Mouse (Mus musculus): ENCODE data around the gene Tmem230. TPM values are rescaled to one million over a fixed set of nuclear protein-coding genes. Genes with fewer than 3 reads are reported as not detected.
"Not testable (repeated sequence)": the region's sequence is repeated elsewhere in the genome, so short reads cannot be mapped to it uniquely, and the experiment has no call there.

The Tmem230 gene
- polyA plus RNA-seq, 2 experiments = 11.8 to 15.7 TPM

DNA sequence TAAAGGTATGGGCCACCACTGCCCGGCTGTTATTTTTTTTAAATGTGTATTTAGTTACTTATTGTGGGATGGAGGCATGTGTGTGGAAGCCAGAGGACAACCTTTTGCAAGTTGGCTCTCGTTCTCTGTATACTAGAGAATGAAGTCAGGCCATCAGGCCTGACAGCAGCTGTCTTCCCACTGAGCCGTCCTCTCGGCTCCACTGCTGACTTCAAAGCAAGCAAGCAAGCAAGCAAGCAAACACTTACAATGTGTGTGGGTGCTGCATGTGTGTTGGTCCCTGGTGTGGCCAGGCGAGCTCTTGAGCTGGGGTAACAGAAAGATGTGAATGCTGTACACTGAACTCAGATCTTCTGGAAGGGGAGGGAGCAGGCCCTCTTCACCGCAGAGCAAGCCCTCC, 43.2 kb upstream of the Tmem230 start:
- no peak for ATAC-seq (ENCODE audit: insufficient read depth)
- H3K4me1 ChIP-seq (replicated peaks; ENCODE audit: control insufficient read depth in 2 of 2, insufficient read depth in 2 of 2, low read length in 1 of 2) = peaks cover 0 to 9% of the 10 kb centered on the region in 2 experiments; a peak in 2 of 4 replicates
- no peak overlapping the region for H3K4me3 ChIP-seq (ENCODE audit: insufficient read depth in 1 of 2, low read depth in 2 of 2, low read length in 2 of 2)
- H3K36me3 ChIP-seq (replicated peaks; ENCODE audit: control insufficient read depth, insufficient read depth, low read depth) = peaks cover 2% of the 10 kb centered on the region; the same call in 1 of the 2 replicates
- no peak overlapping the region for H3K4me2 ChIP-seq (ENCODE audit: low read depth)
- no peak overlapping the region for H3K27ac ChIP-seq
- 71% methylated on average over 6 of the region's 6 CpGs for WGBS (ENCODE audit: insufficient replicate concordance)
- no peaks in the 10 kb centered on the region for H3K27me3 ChIP-seq (ENCODE audit: control insufficient read depth, insufficient read depth, low read length)
- no peak for DNase-seq (ENCODE audit: low read depth in 3 of 3, low spot score in 3 of 3)
- no peak for TF ChIP-seq CTCF (IDR thresholded peaks at IDR 0.05; ENCODE audit: low read depth)
- TF ChIP-seq EP300 (IDR thresholded peaks at IDR 0.05; ENCODE audit: low read depth) = no peak
- H3K9me3 ChIP-seq (ENCODE audit: control insufficient read depth, low read length) = no peaks in the 10 kb centered on the region
- no peak overlapping the region for H3K9ac ChIP-seq (replicated peaks)

DNA sequence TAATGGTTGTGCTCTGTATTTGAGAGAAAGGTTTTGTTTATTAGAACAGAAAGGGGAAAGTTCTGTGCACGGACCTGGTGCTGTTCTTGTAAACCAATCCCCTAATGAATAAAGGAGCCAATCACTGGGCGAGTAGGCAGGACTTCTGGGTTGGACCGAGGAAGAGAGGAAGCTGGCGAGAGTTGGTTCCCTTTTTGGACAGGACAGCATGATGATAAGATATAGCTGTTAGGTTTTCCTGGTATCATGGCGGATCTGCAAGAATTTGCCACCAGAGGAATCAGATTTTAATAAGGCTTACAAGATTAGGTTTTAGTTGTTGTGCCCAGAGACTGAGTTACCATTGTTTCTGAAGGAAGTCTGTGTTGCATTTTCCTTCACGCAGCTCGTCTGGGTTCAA, 41.6 kb upstream of the Tmem230 start:
- WGBS (ENCODE audit: insufficient replicate concordance) = 21% methylated on average over 5 of the region's 7 CpGs
- not testable (repeated sequence) for DNase-seq (ENCODE audit: low read depth in 3 of 3, low spot score in 3 of 3); H3K36me3 ChIP-seq (replicated peaks; ENCODE audit: control insufficient read depth, insufficient read depth, low read depth); H3K27ac ChIP-seq; H3K9ac ChIP-seq (replicated peaks); H3K4me2 ChIP-seq (ENCODE audit: low read depth); H3K9me3 ChIP-seq (ENCODE audit: control insufficient read depth, low read length); H3K4me3 ChIP-seq (ENCODE audit: insufficient read depth in 1 of 2, low read depth in 2 of 2, low read length in 2 of 2); H3K27me3 ChIP-seq (ENCODE audit: control insufficient read depth, insufficient read depth, low read length); H3K4me1 ChIP-seq (replicated peaks; ENCODE audit: control insufficient read depth in 2 of 2, insufficient read depth in 2 of 2, low read length in 1 of 2); ATAC-seq (ENCODE audit: insufficient read depth)

DNA sequence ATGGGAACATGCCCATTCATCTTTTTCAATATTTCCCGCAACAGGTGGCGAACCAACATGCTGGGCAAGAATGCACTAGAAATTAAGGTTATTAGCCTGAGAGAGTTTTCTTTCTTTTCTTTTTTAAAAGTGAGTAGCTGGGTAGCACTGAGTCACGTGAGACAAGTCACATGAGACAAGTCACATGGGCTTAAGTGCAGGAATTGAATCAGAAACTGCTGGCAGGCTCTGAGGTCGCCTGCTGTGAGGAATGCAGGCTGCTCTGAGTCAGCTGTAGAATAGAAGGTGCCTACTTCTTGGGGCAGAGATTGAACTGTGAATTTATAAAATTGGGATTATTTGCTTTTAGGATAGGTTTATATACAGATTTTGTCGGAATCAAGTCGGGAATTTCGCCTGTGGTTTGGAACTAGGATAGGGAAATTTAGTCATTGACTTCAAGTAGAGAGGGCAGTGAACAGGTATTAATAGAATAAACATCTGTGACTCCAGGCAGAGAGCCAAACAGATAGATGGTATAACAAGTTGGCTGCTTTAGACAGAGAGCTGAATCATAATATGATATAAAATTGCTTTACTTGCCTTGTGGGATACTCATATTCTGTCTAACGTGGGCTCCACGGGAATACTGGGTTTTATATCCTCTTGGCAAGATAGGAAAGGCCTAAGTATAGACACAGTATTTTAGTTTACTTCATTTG, 38.9 kb upstream of the Tmem230 start:
- ATAC-seq (ENCODE audit: insufficient read depth) (no peak), DNase-seq (ENCODE audit: low read depth in 3 of 3, low spot score in 3 of 3) (no peak)
- no peak overlapping the region for H3K9ac ChIP-seq (replicated peaks)
- H3K4me2 ChIP-seq (ENCODE audit: low read depth) = no peak overlapping the region
- no peaks in the 10 kb centered on the region for H3K9me3 ChIP-seq (ENCODE audit: control insufficient read depth, low read length)
- WGBS (ENCODE audit: insufficient replicate concordance) = 77% methylated on average over 9 of the region's 9 CpGs
- H3K4me1 ChIP-seq (replicated peaks; ENCODE audit: control insufficient read depth in 2 of 2, insufficient read depth in 2 of 2, low read length in 1 of 2) = peaks cover 6 to 21% of the 10 kb centered on the region in 2 experiments; a peak in 3 of 4 replicates
- H3K4me3 ChIP-seq (ENCODE audit: insufficient read depth in 1 of 2, low read depth in 2 of 2, low read length in 2 of 2) = no peak overlapping the region
- no peaks in the 10 kb centered on the region for H3K36me3 ChIP-seq (replicated peaks; ENCODE audit: control insufficient read depth, insufficient read depth, low read depth)
- TF ChIP-seq EP300 (IDR thresholded peaks at IDR 0.05; ENCODE audit: low read depth) (no peak), CTCF (IDR thresholded peaks at IDR 0.05; ENCODE audit: low read depth) (no peak)
- no peaks in the 10 kb centered on the region for H3K27me3 ChIP-seq (ENCODE audit: control insufficient read depth, insufficient read depth, low read length)
- no peak overlapping the region for H3K27ac ChIP-seq

DNA sequence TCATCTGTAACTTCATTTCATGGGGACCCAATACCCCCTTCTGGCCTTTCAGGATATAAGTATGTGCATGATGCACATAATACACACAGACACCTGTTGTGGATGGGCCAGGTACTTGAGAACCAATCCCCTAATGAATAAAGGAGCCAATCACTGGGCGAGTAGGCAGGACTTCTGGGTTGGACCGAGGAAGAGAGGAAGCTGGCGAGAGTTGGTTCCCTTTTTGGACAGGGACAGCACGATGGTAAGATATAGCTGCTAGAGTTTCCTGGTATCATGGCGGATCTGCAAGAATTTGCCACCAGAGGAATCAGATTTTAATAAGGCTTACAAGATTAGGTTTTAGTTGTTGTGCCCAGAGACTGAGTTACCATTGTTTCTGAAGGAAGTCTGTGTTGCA, 38.1 kb upstream of the Tmem230 start:
- not testable (repeated sequence) for ATAC-seq (ENCODE audit: insufficient read depth); H3K9me3 ChIP-seq (ENCODE audit: control insufficient read depth, low read length); H3K27me3 ChIP-seq (ENCODE audit: control insufficient read depth, insufficient read depth, low read length); H3K4me3 ChIP-seq (ENCODE audit: insufficient read depth in 1 of 2, low read depth in 2 of 2, low read length in 2 of 2); H3K27ac ChIP-seq; DNase-seq (ENCODE audit: low read depth in 3 of 3, low spot score in 3 of 3); H3K4me2 ChIP-seq (ENCODE audit: low read depth); H3K9ac ChIP-seq (replicated peaks); H3K36me3 ChIP-seq (replicated peaks; ENCODE audit: control insufficient read depth, insufficient read depth, low read depth)
- peaks cover 6 to 20% of the 10 kb centered on the region in 2 experiments; a peak in 3 of 4 replicates for H3K4me1 ChIP-seq (replicated peaks; ENCODE audit: control insufficient read depth in 2 of 2, insufficient read depth in 2 of 2, low read length in 1 of 2)
- 50% methylated on average over 5 of the region's 5 CpGs for WGBS (ENCODE audit: insufficient replicate concordance)

DNA sequence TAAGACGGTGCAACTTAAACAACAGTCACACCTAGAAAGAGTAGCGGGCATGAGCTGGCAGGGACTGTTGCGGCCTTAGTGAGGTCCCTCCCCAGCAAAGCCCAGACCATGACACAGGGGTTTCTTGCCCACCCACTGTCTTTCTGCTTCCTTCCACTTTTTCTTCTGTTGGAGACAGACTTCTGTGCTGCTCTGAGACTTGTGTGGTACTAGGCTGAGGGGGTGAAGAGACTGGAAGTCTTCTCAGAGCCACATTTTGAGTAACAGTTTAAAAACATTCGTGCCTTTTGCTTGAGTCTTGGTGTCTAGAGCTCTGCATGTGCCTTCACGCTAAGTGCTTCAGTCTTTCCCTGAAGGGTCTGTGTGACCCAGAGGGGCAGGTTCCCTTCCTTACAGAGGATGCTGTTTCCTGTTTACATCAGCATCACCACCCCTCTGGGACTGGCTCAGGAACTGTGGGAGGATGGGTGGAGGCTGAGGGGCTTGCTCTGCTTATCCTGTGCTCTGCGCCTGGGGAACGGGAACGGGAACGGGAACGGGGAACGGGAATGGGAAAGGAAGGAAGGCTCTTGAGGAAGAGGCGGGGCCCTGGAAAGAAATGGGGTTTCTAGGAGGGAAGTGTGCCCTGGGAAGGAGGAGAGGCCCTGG, 37.0 kb upstream of the Tmem230 start:
- Histone ChIP-seq H3K36me3 (replicated peaks; ENCODE audit: control insufficient read depth, insufficient read depth, low read depth) (no peaks in the 10 kb centered on the region), H3K4me3 (ENCODE audit: insufficient read depth in 1 of 2, low read depth in 2 of 2, low read length in 2 of 2) (no peak overlapping the region), H3K9ac (replicated peaks) (no peak overlapping the region), H3K27ac (no peak overlapping the region), H3K4me1 (replicated peaks; ENCODE audit: control insufficient read depth in 2 of 2, insufficient read depth in 2 of 2, low read length in 1 of 2) (peaks cover 6 to 20% of the 10 kb centered on the region in 2 experiments; a peak in 3 of 4 replicates), H3K9me3 (ENCODE audit: control insufficient read depth, low read length) (no peaks in the 10 kb centered on the region), H3K27me3 (ENCODE audit: control insufficient read depth, insufficient read depth, low read length) (no peaks in the 10 kb centered on the region), H3K4me2 (ENCODE audit: low read depth) (no peak overlapping the region)
- DNase-seq (ENCODE audit: low read depth in 3 of 3, low spot score in 3 of 3) (no peak), ATAC-seq (ENCODE audit: insufficient read depth) (peak; percentile 56)
- no peak for TF ChIP-seq CTCF (IDR thresholded peaks at IDR 0.05; ENCODE audit: low read depth)
- no peak for TF ChIP-seq EP300 (IDR thresholded peaks at IDR 0.05; ENCODE audit: low read depth)
- 46% methylated on average over 12 of the region's 12 CpGs for WGBS (ENCODE audit: insufficient replicate concordance)
